Mouse (Mus musculus) limb, embryonic 14.5 days (tissue): ENCODE results near the gene Stom. TPM values are rescaled to one million over a fixed set of nuclear protein-coding genes. Genes with fewer than 3 reads are reported as not detected.

Experiments
- ATAC-seq: fragments of 200-750 bp; cut with Nextera tagmentation; 2 replicates; pipeline ENCODE4 v1.8.0; 2017; ENCODE audit warnings: low read depth, moderate number of reproducible peaks, moderate TSS enrichment; ENCODE audit not compliant: low FRiP score
- DNase-seq: peaks from one replicate; pipeline ENCODE4 v3.0.0-alpha.2; 2015; ENCODE audit warnings: low spot score
- H3K27ac ChIP-seq: fragments of 300-500 bp; sonication (generic); replicated peaks from 2 replicates; pipeline ENCODE4 v1.5.1; 2014; ENCODE audit warnings: low read depth, mild to moderate bottlenecking, low read length, moderate library complexity, mixed read lengths
- H3K27me3 ChIP-seq: fragments of 300-500 bp; sonication (generic); 2 replicates; pipeline ENCODE4 v1.6.1; 2014; ENCODE audit warnings: low read length, mixed read lengths; ENCODE audit not compliant: control insufficient read depth, insufficient read depth
- H3K36me3 ChIP-seq: fragments of 300-500 bp; sonication (generic); 2 replicates; pipeline ENCODE4 v1.6.1; 2014; ENCODE audit warnings: mild to moderate bottlenecking, low read length, moderate library complexity, mixed read lengths; ENCODE audit not compliant: control insufficient read depth, insufficient read depth
- H3K4me1 ChIP-seq: fragments of 300-500 bp; sonication (generic); 2 replicates; pipeline ENCODE4 v1.6.1; 2014; ENCODE audit warnings: antibody characterized with exemption, low read length, mixed read lengths; ENCODE audit not compliant: control insufficient read depth, insufficient read depth
- H3K4me2 ChIP-seq: fragments of 300-500 bp; sonication (generic); replicated peaks from 2 replicates; pipeline ENCODE4 v1.6.1; 2014; ENCODE audit warnings: low read depth, mild to moderate bottlenecking, low read length, moderate library complexity; ENCODE audit not compliant: severe bottlenecking
- H3K4me3 ChIP-seq: fragments of 300-500 bp; sonication (generic); replicated peaks from 2 replicates; pipeline ENCODE4 v1.5.1; 2014; ENCODE audit warnings: low read length
- H3K9ac ChIP-seq: fragments of 300-500 bp; sonication (generic); 2 replicates; pipeline ENCODE4 v1.6.1; 2014; ENCODE audit warnings: mild to moderate bottlenecking, low read depth, low read length, moderate library complexity; ENCODE audit not compliant: severe bottlenecking
- H3K9me3 ChIP-seq: fragments of 300-500 bp; sonication (generic); 2 replicates; pipeline ENCODE4 v1.6.1; 2016; ENCODE audit warnings: low read length; ENCODE audit not compliant: control insufficient read depth
- POLR2A ChIP-seq: fragments of 200-500 bp; IDR thresholded peaks from 2 replicates; pipeline ENCODE4 v1.8.0; 2012; ENCODE audit warnings: inconsistent platforms, mild to moderate bottlenecking, moderate library complexity, borderline replicate concordance; ENCODE audit not compliant: insufficient read depth, insufficient read length; ENCODE audit errors: extremely low read depth
- WGBS: fragments of 180-500 bp; shearing (Covaris S2); extraction: QIAGEN DNeasy Blood & Tissue Kit; methylation state at CpG from one replicate; pipeline ENCODE4 v1.1.7; 2014; 5-methylcytosine and 5-hydroxymethylcytosine counted together
- polyA plus RNA-seq, 2 experiments: library from polyadenylated mRNA; depleted of rRNA in 1 of 2; stranded (reverse) in 1 of 2; unstranded in 1 of 2; fragments of >200 nt; fragmentation: Nextera tagmentation in 1 of 2; extraction: Ambion mirVana in 1 of 2; gene quantifications; 2 replicates each; pipeline versions ENCODE4 v1.2.1 to v1.2.3; 2012 to 2014

Stom gene
- polyA plus RNA-seq, 2 experiments = 14.0 to 19.1 TPM

DNA sequence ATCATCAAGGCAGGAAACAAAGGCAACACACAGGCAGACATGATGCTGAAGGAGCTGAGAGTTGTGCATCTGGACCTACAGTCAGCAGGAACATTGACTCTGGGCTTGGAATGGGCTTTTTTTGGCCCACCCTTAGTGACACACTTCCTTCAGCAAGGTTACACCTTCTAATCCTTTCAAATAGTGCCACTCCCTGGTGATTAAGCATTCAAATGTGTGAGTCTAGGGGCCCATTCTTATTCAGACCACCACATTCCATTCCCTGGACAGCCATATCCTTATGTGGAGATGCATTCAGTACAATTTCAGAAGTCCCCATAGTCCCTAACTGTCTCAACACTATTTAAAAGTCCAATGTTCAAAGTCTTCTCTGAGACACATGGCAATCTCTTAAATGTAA, 33.9 kb upstream of the Stom start:
- no peak for DNase-seq
- Histone ChIP-seq H3K36me3 (no peaks in the 10 kb centered on the region), H3K9ac (no peak overlapping the region), H3K4me3 (no peak overlapping the region), H3K27me3 (no peaks in the 10 kb centered on the region), H3K4me1 (no peaks in the 10 kb centered on the region), H3K27ac (no peak overlapping the region), H3K9me3 (no peaks in the 10 kb centered on the region), H3K4me2 (no peak overlapping the region)
- no peak for TF ChIP-seq POLR2A
- no peak for ATAC-seq

DNA sequence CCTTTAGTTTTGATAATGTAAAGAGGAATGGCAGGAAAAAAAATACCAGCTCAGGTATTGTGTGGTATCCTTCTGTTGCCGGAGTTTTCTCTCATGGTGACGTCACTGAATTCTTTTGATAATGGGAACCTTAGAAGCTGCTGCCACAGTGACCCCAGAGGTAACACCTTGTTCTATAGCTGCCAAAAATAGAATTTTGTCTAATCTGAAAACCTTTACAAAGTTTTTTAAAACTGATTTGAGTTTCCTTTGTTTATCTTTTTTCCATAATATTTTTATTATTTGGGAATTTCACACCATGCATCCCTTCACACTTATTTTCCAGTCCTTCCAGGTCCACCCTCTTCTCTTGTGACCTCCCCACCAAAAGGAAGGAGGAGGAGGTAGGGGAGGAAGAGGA, 30.9 kb upstream of the Stom start, which contains the start of gene 4930568D16Rik:
Gene 4930568D16Rik, minus strand, starts transcription at position 101 of the 400 bp plus-strand sequence.
- H3K27ac ChIP-seq = no peak within 1 kb of the TSS
- DNase-seq = no peak
- 0 out of 2 replicates have a peak, but pooled peaks cover 3% of the 10 kb centered on the region for H3K9me3 ChIP-seq
- no peak within 1 kb of the TSS for H3K4me2 ChIP-seq
- no peak within 1 kb of the TSS for H3K9ac ChIP-seq
- no peaks in the 10 kb centered on the region for H3K4me1 ChIP-seq
- H3K36me3 ChIP-seq = no peaks in the 10 kb centered on the region
- H3K4me3 ChIP-seq = no peak within 1 kb of the TSS
- TF ChIP-seq POLR2A = no peak
- no peak for ATAC-seq
- WGBS = 69% methylated on average over 2 of the region's 2 CpGs
- H3K27me3 ChIP-seq = no peaks in the 10 kb centered on the region

DNA sequence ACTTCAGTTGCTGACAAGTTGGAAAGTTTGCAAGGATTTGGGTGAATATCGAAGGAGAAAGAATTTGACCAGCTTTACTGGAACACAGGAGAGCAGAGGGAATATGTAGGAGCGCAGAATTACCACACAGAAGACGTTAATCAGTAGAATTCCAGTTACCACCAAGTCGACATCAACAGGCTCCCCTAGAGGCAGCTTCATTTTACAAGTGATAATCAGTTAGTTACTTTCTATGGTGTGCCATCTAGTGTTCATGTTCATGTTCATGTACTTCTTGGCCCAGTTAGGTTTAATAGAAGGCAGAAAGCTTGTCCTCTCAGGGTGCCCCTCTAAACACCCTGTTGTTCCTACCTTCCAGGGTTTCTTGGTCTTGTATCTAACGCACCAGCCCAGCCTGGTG, 12.4 kb upstream of the Stom start:
- no peak for ATAC-seq
- no peak overlapping the region for H3K4me2 ChIP-seq
- no peaks in the 10 kb centered on the region for H3K4me1 ChIP-seq
- H3K27me3 ChIP-seq = no peaks in the 10 kb centered on the region
- H3K9me3 ChIP-seq = no peaks in the 10 kb centered on the region
- WGBS = 48% methylated on average over 5 of the region's 5 CpGs
- H3K4me3 ChIP-seq = no peak overlapping the region
- peak; percentile 72 for DNase-seq
- no peaks in the 10 kb centered on the region for H3K36me3 ChIP-seq
- TF ChIP-seq POLR2A = no peak
- no peak overlapping the region for H3K9ac ChIP-seq
- H3K27ac ChIP-seq = no peak overlapping the region

DNA sequence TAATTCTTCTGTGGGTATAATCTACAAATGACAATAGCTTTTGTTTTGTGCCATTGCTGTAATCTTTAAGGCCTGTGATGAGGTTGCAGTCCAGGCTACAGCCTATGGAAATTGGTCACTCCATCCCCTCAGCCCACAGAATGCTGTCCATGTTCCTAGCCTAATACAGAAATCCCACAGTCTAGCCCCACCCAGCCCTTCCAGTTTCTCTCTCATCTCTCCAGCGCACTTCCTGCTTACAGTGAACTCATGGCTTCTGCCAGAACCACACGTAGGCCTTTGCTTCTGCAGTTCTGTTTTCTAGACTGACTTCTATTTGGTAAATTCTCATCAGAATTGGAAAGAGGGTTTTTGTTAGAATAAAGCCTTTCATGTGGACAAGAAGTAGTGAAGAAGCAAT, 9.2 kb upstream of the Stom start:
- H3K9me3 ChIP-seq = no peaks in the 10 kb centered on the region
- H3K4me2 ChIP-seq = no peak overlapping the region
- H3K27ac ChIP-seq = no peak overlapping the region
- H3K4me1 ChIP-seq = no peaks in the 10 kb centered on the region
- no peaks in the 10 kb centered on the region for H3K36me3 ChIP-seq
- H3K9ac ChIP-seq = no peak overlapping the region
- WGBS = 67% methylated on average over 2 of the region's 2 CpGs
- no peaks in the 10 kb centered on the region for H3K27me3 ChIP-seq
- no peak for TF ChIP-seq POLR2A
- DNase-seq = no peak
- no peak for ATAC-seq
- no peak overlapping the region for H3K4me3 ChIP-seq

DNA sequence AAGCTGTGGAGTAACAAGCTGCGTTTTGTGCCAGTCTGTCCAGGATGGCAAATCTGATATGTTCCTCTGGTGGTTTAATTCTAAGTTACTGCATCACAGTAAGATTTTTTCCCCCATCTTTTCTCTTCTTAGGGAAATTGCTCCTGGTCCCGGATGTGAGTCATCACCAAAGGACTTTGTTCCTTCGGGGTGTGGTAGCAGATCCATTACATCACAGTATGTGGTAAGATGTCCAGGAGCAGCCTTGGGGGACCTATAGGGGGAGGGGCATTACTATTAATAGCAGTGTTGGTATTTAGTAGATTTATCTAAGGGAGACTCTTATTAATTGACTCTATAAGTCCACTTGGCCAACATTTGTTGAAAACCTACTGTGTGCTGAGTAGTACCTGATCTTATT, 5.8 kb upstream of the Stom start:
- no peaks in the 10 kb centered on the region for H3K9me3 ChIP-seq
- no peak for ATAC-seq

DNA sequence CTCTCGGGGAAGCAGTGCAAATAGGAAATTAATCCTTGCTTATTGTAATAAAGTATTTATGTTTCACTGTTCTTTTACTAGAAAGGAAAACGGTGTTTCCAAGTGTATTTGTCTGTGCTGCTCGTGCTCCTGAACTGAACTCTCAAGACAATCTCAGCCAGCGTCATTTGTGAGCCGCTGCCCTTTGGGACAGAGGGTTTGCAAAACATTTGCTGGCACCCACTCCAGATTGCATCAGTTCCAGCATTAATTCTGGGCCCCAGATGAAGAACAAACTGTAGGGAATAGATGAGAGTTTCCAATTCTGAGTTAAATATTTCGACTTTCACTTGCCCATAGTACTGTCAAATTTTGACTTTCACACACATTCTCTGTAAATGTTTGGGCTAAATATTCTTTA, 1.9 kb upstream of the Stom start:
- H3K9ac ChIP-seq = no peak overlapping the region
- ATAC-seq = no peak
- no peak overlapping the region for H3K4me2 ChIP-seq
- H3K4me1 ChIP-seq = peaks cover 14% of the 10 kb centered on the region
- H3K36me3 ChIP-seq = no peaks in the 10 kb centered on the region
- H3K27me3 ChIP-seq = no peaks in the 10 kb centered on the region
- no peak overlapping the region for H3K27ac ChIP-seq
- WGBS = 76% methylated on average over 6 of the region's 6 CpGs
- no peak for DNase-seq
- TF ChIP-seq POLR2A = no peak
- H3K4me3 ChIP-seq = no peak overlapping the region
- no peaks in the 10 kb centered on the region for H3K9me3 ChIP-seq

More for the DNA sequence above, 5.8 kb upstream of the Stom start:
- no peak for DNase-seq
- Histone ChIP-seq H3K27me3 (no peaks in the 10 kb centered on the region), H3K4me2 (no peak overlapping the region), H3K36me3 (no peaks in the 10 kb centered on the region), H3K9ac (no peak overlapping the region), H3K27ac (no peak overlapping the region), H3K4me3 (no peak overlapping the region), H3K4me1 (0 out of 2 replicates have a peak, but pooled peaks cover under 1% of the 10 kb centered on the region)
- TF ChIP-seq POLR2A = no peak
- 72% methylated on average over 3 of the region's 3 CpGs for WGBS
